Mouse (Mus musculus) embryonic fibroblast, embryonic 13.5 days (primary cell): ENCODE results near the gene Gnat2.

Source experiments
- CTCF ChIP-seq: IDR thresholded peaks from 2 replicates; pipeline ENCODE4 v1.5.1; 2011; ENCODE audit warnings: mild to moderate bottlenecking, control low read depth, low read length, moderate library complexity, borderline replicate concordance; ENCODE audit not compliant: insufficient read depth
- POLR2A ChIP-seq: IDR thresholded peaks from 2 replicates; pipeline ENCODE4 v1.6.1; 2011; ENCODE audit warnings: low read depth, mild to moderate bottlenecking, control low read depth, low read length, moderate library complexity

GRCm38 (mm10) chr3:108096226-108096625 lies 3.6 kb downstream of the Gnat2 start:
- no peak for TF ChIP-seq CTCF
- no peak for TF ChIP-seq POLR2A
